Mouse (Mus musculus) c-Kit-positive CD71-negative TER-119-negative erythroid progenitor cells, embryonic 14.5 days (primary cell): Measurements from ENCODE around the gene Hadh.

Experiments used
- DNase-seq: peaks from one replicate; pipeline ENCODE4 v3.0.0-alpha.2; 2013; ENCODE audit warnings: low read depth

Hadh gene

DNA sequence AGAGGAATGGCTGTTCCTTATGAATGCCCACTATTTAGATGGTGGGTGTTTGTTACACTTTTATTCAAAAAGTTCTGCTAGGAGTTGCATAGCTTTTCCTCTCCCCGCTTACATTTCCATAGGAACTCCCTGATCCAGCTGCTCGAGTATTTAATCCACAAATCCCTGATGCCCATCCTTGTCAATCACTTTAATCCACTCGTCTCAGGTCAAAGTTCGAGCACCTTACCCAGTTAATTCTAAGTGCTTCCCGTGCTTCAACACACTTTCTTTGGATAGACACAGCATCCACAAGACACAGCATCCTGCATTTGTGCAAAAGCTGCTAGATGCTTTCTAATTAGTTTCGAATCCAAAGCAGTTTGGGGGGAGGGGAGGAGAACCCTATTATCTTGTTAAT, 1.5 kb downstream of the Hadh start:
- DNase-seq = no peak

DNA sequence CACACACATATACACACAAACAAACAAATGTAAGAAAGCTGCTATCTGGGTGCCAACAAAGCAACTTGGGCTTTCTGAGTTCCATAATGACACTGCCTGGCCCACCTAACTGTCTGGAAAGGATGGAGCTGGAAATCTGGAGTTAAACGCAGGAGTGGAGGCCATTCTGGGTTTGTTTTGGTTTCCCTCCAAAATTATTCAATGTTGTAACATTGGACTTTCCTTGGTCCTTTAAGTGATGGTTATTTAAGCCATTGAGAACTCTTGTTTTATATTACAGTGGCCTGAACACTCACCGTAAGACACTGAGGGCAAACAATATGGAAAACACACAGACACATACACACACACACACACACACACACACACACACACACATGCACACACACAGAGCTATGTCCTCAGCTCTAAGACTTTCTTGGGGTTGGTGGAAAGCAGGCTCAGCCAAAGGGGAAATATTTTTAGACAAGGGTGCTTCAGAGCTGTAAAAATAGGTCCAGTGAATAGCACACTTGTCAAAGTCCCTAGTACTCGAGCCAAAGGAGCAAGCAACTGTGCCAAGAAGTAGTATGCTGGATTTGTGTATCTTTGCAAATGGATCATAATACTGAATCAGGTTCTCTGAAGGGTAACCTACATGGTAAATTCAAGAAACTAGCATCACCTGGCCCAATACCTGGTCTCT, 5.4 kb downstream of the Hadh start:
- DNase-seq = no peak

DNA sequence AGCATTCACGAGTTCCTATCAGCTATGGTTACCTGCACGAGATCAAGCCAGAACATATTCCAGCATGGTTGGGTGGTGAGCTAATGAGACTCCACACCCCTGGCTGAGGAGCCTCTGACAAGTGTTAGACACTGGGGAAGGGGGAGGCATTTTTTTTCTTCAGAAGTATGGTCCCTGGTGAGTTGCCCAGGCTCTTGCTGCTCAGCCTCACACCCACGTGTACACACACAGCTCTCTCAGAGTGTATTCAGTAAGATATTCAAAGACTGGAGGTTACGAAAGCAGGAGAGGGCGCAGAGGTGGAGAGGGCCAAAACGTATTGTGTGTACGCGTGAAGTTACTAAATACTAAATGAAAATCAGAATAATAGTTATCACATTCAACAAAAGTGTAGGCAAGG, 6.4 kb downstream of the Hadh start:
- DNase-seq = no peak

DNA sequence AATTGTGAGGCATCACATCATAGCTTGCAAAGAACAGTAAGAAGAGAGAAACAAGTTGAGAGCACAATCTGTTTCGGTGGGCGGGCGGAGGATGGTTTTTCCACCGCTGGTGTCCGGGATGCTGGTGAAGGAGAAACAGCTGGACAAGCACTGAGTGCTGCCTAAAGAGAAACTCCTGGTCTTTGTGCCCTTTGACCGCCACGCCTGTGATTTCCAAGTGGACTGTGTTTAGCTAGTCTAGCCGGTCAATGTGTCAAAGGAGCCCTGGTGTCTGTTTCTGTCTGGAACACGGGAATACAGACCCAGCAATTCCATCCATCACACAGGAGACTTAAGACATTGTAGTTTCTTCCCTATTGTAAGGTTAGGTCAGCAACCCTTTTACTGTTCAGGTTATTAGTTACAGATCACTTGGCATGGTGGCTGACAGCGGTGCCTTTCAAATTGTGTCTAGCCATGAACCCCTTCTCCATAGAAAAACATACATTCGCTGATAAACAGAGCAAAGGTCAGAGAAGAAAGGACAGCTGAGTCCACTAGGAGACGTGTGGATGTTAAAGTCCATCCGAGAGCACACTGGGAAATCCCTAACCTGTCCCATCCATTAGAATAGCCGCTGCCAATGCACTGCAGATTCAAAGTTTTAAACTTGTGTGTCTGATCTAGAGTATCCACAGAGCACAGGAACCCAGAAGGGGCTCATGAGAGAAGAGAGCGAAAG, 8.0 kb downstream of the Hadh start:
- DNase-seq = no peak

DNA sequence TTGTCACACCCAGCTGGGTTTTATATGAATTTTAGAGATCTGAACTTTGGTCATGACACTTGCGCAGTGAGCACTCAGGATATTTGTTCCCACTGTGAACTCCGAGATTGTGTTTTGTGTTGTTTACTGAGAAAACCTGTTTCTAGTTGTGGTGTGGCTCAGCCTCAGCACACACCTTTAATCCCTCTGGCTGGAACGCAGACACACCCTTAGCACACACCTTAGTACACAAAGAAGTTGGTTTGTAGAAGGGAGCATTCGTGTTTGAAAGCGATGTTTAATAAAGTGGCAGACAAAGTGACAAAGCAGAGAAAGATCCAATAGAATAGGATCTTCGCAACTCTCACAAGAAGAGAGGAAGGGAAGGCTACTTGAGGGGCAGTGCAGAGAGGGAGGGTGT, 11.5 kb downstream of the Hadh start:
- no peak for DNase-seq

DNA sequence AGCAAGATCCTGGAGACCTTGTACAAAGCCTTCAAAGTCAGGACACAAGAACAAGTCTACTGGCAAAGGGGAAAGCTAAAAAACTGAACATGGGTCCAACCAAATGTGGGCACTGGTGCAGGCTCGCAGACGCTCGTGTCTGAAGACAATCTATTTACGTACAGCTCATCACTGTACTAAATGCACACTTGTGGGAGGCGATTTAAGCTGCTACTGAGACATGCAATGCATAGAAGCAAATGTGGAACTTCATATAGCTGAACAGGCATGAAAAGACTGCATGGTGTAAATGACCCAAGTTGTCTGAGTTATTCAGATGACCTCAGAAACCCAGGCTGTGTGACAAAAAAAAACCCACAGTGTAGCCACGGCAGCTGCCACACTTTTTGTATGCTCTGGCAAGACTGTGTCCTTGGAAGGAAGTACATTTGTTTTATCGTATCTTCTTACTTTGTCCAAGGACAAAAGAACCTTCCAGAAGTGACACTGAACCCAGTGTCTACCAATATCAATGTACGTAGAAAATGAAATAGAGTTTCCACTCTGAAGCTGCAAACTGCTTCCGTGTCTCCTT, 12.4 kb downstream of the Hadh start:
- DNase-seq = no peak

DNA sequence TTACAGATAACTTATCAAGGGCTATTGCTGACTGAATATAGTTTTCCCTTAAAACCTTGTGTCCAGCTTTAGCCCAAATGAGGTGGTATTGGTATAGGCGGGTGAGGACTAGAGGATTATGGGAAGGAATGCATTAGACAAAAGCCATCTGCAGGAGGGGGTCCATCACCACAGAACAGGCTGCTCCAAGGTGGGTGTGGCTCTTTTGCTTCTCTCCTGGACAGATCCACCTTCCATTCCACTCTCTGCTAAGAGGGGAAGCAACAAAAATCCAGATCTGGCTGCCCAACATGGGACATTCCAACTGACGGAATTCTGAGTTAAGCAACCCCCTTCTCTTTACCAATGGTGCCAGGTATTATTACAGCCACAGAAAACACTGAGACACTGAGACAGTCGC, 13.0 kb downstream of the Hadh start:
- no peak for DNase-seq

DNA sequence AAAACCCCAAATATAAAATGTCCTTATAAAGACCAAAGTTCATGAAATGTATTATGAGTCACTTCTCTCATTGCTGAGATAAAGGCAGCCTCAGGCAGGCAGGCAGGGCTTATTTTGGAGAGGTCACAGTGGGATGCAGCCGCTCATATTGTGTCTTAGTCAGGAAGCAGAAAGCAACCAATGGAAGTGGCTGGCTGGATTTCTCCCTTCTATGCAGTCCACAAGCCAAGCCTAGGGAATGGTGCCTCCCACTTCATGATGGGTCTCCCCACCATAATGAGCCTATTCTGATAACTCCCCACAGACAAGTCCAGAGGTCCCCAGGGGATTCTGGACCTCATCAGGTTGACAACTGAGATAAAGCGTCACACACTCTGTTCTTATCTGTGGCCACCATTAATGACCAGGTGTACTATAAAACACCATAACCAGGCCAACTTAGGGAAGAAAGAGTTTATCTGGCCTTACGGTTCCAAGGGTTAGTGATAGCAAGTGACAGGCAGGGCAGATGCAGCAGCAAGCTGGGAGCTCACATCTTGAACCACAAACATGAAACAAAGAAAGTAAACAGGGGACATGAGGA, 16.4 kb downstream of the Hadh start:
- DNase-seq = no peak

DNA sequence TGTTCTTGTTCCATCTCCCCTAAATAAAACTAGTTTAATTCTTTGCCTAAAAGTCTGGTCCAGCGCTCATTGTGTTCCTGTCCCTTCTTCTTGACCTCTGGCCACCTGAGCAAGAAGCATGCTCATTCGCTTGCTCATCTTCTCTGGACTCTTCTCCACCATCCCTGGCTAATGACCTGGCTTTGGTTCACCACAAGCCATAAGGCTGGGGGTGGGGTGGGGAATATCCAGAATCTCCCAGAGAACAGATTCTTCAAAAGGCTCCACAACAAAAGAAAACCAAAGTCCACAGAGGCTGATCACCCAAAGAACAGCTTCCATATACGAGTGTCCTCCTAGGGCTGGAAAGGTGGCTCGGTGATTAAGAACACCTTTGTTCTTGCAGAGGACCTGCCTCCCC, 16.9 kb downstream of the Hadh start:
- DNase-seq = no peak

DNA sequence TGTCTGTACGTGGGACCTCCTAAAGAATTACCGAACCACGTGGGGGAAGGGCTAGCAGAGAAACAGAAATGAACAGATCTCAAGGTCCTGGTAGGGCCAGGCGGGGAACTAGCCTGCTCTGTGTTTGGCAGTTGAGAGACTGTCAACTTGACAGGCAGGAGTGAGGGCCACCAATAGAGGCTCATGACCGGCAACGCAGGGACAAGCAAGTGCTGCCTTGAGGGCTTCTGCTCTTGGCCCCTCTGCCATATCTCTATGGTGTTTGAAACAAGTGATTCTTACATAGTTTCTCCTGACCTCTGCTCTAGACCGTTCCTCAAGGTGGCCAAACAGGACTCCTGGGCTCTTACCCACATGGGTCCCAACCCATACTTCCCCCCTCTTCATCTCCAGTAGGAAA, 20.3 kb downstream of the Hadh start:
- no peak for DNase-seq

DNA sequence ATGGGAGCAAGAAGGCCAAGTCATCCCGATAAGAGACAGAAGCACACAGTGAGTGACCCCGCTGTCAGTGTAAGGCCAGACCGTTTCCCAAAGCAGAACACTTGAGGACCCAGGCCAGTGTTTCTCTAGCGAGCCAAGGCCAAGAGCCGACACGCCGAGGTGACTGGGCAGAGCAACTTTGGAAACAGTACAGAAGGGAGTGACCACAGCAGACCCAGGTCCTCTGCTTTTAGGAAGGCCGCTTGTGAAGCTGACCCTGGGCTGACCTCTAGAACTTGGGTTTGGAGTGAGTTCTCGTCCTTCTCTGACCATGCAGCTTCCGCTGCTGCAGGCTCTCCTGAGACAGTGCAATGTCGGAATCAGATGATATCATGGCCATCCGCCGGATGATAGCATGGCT, 20.9 kb downstream of the Hadh start:
- no peak for DNase-seq

DNA sequence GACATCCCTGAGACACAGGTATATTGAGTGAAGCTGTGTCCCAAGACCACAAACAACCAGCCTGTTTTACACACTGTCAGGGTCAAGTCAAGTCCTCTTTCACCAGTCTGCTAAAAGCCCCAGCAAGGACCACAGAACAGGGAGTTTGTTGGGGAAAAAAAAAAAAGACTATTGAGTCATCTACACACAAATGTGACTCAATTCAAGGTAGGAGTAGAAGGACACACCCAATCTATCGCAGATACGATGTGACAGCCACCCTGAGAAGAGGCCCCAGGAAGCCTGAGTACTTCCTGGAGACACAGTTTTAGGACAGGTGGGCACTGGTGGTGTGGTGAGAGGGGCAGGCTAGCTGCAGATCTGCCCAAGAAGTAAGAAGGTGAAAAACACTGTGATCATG, 21.6 kb downstream of the Hadh start:
- DNase-seq = no peak

DNA sequence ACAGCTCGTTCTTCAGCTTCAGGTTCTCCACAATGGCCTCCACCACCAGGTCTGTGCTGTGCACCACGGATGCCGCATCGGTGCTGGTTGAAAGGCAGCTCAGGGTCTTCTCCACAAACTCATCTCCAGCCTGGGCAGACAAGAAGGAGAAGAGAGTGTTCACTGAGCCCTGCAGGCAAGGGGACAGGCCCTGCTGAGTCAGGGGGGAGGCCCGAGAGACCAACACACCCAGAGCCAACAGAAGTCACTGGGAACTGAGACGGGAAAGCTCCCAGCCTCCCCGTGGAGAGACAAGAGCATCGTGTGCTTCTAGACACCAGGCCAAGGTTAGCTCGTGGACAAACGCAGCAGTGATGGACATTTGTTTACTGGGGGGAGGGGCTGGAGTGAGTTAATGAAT, 23.5 kb downstream of the Hadh start:
- no peak for DNase-seq

DNA sequence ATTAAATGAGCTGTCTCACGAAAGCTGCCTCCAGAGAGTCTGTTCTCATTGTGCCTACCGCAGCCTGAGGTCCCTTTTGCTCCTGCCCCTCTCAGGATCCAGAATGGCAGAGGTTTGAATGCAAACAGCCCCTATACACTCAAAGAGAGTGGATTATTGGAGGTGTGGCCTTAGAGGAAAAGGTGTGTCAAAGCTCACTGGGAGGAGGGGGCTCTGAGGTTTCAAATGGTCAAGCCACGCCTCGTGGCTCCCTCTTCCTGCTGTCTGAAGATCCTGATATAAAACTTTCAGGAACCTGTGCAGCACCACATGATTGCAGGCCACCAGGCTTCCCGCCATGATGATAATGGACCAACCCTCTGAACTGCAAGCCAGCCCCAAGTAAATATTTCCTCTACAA, 24.1 kb downstream of the Hadh start:
- DNase-seq = no peak

DNA sequence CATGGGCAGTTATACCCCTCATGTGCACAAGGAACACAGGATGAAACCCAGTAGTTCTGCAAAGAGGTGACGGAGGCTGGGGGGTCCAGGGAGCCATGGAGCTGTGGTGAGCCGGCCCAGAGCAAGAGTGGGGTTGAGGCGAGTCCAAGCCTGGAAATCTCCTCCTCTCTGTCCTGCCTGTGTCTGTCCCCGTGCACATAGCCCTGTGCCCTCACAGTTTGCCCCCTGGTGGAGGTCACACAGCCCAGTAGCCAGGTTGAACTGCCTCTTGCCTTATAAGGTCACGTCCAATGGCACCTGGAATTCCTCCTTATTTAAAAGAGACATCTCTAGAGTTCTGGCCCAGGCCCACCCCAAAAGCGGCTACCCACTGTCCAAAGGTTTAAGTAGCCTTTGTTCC, 24.5 kb downstream of the Hadh start:
- no peak for DNase-seq

DNA sequence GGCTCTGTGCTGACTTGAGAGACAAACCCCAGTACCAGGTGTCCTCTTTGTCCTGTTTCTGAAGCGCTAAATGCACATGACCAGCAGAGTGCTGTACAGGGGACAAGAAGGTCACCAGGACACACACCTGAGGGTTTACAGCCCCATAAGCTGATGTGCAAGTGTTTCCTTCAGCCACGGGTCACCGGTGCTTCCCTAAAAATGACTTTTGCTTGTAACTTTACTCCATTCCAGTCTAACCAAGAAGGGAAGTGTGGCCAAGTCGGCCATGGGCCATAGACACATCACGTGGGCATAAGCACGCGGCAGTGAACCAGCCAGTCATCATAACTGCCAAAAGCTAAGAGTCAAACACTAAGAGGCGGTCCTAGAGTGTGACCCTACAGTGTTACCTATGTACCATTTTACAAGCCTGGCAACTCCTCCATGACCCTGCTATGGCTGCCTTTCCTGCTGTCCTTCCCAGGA, 25.3 kb downstream of the Hadh start:
- no peak for DNase-seq

DNA sequence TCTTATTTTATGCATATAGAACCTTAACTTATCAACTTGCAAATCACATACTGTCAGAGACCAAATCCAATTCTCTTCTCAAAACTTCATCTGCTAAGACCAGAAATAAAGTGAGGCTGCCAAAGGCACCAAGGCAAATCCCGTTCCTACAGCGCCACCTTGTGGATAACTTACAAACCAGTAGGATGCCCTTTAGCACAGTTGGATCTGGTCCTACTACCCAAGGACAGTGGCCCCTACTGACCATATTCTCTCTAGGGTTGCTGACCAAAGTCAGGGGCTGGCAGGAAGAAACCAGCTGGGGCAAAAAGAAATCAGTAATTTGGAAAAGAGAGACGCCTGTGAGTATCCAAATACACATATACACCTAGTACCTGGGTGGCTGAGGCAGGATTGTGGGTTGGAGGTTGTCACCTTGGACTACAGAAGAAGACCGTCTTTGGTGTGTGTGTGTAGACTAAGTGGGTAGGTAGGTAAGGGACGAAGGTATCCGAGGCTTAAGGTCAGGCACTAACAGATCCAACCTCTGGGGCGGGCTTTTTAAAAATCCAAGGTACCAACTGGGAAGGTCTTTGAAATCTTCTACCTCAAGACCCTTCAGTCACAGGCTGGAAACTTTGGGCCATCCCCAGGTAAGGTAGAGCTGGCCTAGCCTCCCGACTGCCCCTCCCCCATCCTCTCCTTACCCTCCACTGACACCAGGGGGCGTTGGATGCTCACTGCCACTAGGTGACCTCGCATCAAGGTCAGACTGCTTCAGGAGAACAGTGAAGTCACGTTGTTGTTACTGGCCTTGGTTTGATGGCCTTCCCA, 25.9 kb downstream of the Hadh start:
- peak; percentile 49 for DNase-seq

DNA sequence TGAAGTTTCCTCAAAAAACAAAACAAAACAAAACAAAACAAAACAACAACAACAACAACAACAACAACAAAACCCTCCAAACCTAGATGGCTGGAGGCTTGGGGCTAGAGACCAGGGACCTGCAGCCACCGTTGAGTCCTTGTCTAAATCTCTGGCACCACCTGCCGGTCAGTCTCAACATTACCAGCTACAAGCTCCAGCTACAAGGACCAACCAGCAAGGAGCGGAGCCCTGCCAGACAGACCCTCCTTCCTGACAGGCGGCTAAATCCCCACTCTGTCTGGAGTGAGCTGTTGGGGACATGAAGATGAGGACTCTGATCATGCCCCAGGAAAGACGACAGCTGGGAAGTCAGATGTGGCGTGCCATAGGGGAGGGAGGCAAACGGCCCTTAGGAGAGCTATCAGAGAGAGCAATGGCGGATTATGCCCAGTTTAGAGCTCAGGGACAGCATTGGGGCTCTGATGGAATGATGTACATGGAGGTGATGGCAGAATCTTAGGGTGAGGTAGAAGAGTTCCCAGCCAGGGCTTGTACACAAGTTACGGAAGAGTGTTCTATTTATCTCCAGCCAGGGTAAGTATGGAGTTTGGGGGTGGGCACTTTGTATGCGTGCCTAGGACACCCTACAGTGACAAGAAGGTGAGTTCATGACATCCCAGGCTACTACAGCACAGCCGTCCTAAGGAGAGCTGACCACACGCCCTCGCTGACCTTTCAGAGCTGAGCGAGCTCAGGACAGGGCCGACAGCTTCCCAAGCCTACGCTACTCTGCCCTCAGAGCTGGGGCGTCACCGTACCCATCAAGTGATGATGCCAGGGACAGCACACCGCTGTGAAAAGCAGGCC, 33.9 kb downstream of the Hadh start:
- DNase-seq = peak; percentile 65

DNA sequence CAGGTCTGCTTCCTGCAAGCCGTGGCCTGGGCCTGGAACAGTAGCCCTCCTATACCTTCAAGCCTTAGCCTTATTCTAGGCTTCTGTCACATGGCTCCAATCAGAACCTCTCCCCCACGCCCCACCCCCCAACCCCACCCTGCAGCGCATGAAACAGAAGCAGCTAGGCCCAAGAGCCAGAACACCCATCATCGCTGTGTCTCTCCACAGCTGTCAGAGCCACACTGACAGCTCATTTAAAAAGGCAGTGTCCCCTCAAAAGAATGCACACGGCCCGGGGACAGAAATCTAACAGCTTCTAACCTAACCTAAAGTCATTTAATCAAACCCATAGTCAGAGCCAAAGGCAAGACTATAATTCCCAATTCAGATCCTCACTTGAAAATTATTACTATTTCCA, 34.8 kb downstream of the Hadh start:
- DNase-seq = no peak

DNA sequence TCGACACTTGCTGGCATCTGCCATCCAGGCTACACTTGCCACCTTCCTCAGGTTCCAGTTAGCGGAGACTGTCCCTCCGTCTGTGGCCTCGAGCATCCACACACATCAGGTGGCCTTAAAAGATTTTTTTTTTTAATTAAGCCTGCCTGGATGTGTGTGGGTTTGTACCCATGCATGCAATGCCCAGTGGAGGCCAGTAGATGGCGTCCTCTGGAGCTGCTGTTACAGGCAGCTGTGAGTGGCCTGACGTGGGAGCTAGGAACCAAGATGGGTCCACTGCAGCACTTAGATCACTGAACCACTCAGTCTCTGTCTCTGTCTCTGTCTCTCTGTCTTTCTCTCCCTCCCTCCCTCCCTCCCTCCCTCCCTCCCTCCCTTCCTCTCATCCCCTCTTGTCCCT, 43.8 kb downstream of the Hadh start:
- no peak for DNase-seq

DNA sequence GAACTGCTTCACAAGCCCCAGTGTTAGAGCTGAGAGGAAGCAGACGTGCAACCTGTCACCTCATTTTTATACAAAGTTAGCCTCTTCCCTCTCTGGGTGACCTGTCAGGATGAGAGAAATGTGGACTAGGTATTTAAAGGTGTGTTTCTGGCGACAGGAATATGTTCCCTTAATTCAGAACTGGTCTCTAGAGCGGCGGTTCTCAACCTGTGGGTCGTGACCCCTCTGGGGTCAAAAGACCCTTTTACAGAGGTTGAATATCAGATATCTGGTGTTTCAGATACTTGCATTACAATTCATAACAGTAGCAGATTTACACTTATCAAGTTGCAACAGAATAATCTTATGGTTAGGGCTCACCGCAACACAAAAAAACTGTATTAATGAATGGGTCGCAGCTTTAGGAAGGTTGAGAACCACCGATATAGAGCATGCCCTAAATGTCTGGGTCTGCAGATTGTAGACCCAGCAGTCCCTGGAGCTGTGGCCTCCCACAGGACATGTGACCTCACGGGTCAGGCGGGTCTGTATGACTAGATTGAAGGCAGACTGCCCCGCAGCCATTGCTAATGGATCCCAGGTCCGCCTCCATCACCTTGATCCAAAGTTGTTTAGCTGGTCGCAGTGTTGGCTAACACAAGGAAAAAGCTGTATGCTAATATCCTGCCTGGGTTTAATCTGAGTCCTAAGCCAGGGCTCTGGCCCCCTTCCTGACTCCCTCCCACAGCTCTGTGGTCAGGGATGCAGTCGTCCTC, 53.1 kb downstream of the Hadh start:
- no peak for DNase-seq
